Mouse (Mus musculus) Patski (cell line): Measurements from ENCODE around the gene Kirrel3. TPM values are rescaled to one million over a fixed set of nuclear protein-coding genes. Genes with fewer than 3 reads are reported as not detected.

Source experiments
- ATAC-seq: fragments of 100-300 bp; one replicate; pipeline ENCODE4 v1.8.0; 2021
- CTCF ChIA-PET: fragments of 350-600 bp; sonication (Branson Sonifier 250); formaldehyde crosslinking; loops from one replicate; lab custom pipeline; 2022; ENCODE audit warnings: inconsistent platforms; lab: Charles Lee
- POLR2A ChIA-PET: fragments of 350-600 bp; sonication (Branson Sonifier 250); formaldehyde crosslinking; loops from one replicate; lab custom pipeline; 2022; ENCODE audit warnings: antibody characterized with exemption, inconsistent platforms; lab: Charles Lee
- DNase-seq: peaks from one replicate; pipeline ENCODE4 v3.0.0-alpha.2; 2011; ENCODE audit warnings: low read depth, low spot score
- H3K27me3 ChIP-seq: fragments of 371-371 bp; one replicate; pipeline ENCODE4 v1.5.1; 2021
- CTCF ChIP-seq: fragments of 100-300 bp; IDR thresholded peaks from one replicate; pipeline ENCODE4 v1.5.1; 2021
- in situ Hi-C: fragments of 300-500 bp; cut with MboI; formaldehyde crosslinking; loops from 3 replicates; pipeline ENCODE4 v1.11.1; 2018; ENCODE audit warnings: low pct_unique_long_range_greater_than_20kb, mixed read lengths
- polyA plus RNA-seq: library from polyadenylated mRNA; unstranded; gene quantifications from one replicate; pipeline ENCODE4 v1.2.3, GENCODE M21; 2021

Kirrel3 gene
- polyA plus RNA-seq, 1 experiment from 2014 or later: 3.1 TPM

DNA sequence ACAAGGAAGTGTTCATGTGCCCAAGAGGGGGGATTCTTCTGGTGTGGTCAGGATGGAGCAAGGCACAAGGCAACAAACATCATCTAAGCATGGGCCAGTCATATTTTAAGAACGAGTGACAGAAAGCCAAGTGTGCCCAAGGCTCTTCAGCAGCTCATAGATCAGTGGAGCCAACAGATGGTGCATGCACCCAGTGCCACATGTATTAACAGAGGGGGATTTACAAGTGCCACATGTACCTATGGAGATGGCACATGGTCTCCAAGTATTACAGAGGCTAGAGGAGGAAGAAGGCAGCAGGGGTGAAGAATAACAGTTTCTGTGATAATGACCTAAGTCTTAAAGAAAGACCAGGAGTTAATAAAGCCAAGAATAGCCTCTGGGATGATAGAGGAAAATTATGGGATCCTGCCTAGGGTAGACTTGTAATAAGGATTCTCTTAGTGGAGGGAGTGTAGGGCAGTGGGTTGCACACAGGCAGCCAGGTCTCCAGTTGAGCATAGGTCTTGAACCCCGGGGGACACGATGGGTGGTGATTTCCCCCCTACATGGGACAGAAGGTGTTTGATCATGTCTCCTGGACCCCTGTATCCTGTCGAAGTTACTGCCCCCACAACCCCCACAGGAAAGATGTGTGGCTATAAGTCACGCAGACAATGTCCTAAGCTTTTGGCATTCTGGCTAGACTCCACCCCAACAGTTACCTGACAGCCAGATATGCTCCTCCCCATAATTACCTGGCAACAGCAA, 495.0 kb downstream of the Kirrel3 start:
- DNase-seq (no peak), ATAC-seq (no peak)
- in situ Hi-C loops: loop anchor here (5.0 kb wide), 1 partner anchor 37 kb away; no protein-coding TSS in a partner anchor
- ChIA-PET POLR2A (interaction anchor here (0.7 kb wide), 1 partner anchor 19 kb away, joined by 4 read pairs; no protein-coding TSS in a partner anchor), CTCF (interaction anchor here (1.7 kb wide), 1 partner anchor 38 kb away, joined by 7 read pairs; no protein-coding TSS in a partner anchor)
- TF ChIP-seq CTCF: no peak
- H3K27me3 ChIP-seq: no peaks in the 10 kb centered on the region

DNA sequence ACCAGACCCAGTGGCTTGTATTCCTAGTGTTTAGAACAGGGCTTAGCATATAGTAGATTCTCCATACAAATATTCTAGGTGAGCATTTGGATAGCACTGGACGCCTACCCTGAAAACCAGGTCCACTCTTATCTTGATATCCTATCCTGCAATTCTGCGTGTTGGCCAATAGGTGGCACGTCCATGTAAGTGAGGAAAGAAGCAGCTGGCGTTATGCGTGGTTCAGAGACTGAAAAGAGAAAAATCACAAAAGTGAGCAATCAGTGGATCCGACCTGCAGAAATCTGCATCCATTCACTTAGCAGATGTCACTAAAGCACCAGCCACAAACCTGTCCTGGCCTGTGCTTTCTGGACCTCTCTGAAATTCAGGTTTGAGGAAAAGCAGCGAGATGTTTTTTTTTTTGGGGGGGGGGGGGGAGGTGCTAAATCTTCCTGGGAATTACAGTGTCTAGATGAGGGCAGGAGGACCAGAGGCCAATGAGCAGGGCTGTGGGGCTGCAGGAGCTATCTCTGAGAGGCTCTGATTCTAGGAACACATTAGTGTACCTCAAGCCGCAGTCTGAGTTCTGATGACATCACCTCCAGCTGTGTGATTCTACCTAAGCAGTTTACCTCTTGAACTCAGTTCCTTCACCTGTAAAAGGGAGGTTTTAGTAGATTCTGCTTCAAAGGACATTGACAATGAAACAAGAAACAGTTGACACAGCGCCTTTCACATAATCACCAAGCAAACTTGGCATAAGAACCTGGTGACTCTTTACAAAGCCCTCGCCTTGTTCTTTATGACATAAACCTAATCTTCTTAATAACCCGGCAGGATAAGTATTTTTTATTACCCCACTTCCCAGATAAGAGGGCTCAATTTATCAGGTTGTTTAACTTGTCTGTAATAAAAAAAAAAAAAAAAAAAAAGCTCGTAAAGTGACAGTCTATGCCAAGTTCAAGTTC, 498.1 kb downstream of the Kirrel3 start:
- in situ Hi-C loops: loop anchor here (5.0 kb wide), 1 partner anchor 34 kb away; no protein-coding TSS in a partner anchor
- TF ChIP-seq CTCF: peak; percentile 84
- POLR2A ChIA-PET: interaction anchor here (0.6 to 0.9 kb wide), 3 partner anchors 32 to 768 kb away, joined by 3 to 4 read pairs (median 3); no protein-coding TSS in a partner anchor
- CTCF ChIA-PET: interaction anchor here (0.7 to 4.5 kb wide), 11 partner anchors 9 to 183 kb away, joined by 3 to 21 read pairs (median 6); no protein-coding TSS in a partner anchor
- DNase-seq (no peak), ATAC-seq (no peak)
- no peaks in the 10 kb centered on the region for H3K27me3 ChIP-seq

GRCm38 (mm10) chr9:34986156-34986555, 500.5 kb downstream of the Kirrel3 start:
- in situ Hi-C loops: no loop called here
- TF ChIP-seq CTCF: no peak
- CTCF ChIA-PET: no interaction called here
- H3K27me3 ChIP-seq: no peaks in the 10 kb centered on the region
- DNase-seq: peak; percentile 89
- POLR2A ChIA-PET: interaction anchor here (1.1 kb wide), 1 partner anchor 11 kb away, joined by 4 read pairs; no protein-coding TSS in a partner anchor
- ATAC-seq: peak; percentile 93

DNA sequence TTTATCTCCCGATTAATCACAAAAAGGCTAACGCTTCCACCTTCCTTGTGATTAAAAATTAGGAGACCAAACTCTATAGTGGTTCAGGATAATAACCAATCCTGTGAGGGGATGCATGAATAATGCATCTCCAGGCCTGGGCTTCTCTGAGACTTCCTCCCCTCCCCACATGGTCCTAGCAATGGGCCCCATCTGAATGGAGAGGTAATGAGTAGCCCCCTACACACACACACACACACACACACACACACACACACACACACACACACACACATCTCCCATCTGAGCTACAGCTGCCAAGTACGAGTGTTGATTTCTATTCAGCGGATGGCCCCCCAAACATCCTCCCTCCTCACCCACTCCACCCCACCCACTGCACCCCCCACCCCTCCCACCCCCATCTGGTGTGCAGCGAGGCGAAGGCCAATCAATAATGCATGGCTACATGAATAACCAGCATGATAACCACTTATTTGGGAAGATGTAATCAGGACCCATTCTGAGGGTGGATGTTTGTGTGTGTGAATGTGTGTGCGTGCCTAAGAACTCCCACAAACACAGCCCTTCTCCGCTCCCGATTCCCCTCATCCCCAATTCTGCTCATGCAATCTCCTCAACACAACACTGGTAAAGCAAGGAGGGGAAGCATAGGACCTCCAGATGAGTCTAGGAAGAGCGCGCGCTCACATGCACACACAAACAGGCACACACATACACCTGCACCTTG, 501.9 kb downstream of the Kirrel3 start:
- TF ChIP-seq CTCF: no peak
- H3K27me3 ChIP-seq: no peaks in the 10 kb centered on the region
- no peak for DNase-seq
- no peak for ATAC-seq
- in situ Hi-C loops: no loop called here
- POLR2A ChIA-PET: no interaction called here
- CTCF ChIA-PET: interaction anchor here (1.4 kb wide), 1 partner anchor 23 kb away, joined by 3 read pairs; no protein-coding TSS in a partner anchor

GRCm38 (mm10) chr9:34988683-34989082, 503.0 kb downstream of the Kirrel3 start:
- ChIA-PET POLR2A (no interaction called here), CTCF (interaction anchor here (1.4 to 1.5 kb wide), 2 partner anchors 22 to 31 kb away, joined by 3 to 5 read pairs; no protein-coding TSS in a partner anchor)
- DNase-seq (no peak), ATAC-seq (no peak)
- no peaks in the 10 kb centered on the region for H3K27me3 ChIP-seq
- no peak for TF ChIP-seq CTCF
- in situ Hi-C loops: no loop called here

DNA sequence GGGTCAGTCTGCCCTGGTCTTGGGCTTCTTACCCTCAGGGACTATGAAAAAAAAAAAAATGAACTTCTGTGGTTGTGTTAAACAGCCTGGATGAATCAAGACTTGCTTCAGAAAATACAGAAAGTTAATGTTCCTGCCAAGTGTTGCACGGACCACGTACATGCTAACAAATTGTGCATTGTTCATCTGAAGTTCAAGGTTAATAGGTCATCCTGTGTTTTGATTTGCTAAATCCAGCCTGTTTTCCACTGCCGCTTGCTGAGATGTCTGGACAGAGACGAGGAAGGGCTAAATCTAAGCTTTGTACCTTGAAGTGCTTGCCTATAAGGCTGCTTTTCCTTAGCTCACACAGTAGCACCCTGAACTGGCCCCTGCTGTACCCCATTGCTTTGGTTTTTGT, 506.5 kb downstream of the Kirrel3 start:
- ChIA-PET POLR2A (interaction anchor here (0.6 kb wide), 1 partner anchor 364 kb away, joined by 3 read pairs; no protein-coding TSS in a partner anchor), CTCF (interaction anchor here (0.9 kb wide), 1 partner anchor 8 kb away, joined by 4 read pairs; no protein-coding TSS in a partner anchor)
- ATAC-seq (no peak), DNase-seq (no peak)
- no peak for TF ChIP-seq CTCF
- in situ Hi-C loops: no loop called here
- H3K27me3 ChIP-seq: no peaks in the 10 kb centered on the region

- in situ Hi-C loops: no loop called here
- H3K27me3 ChIP-seq: no peaks in the 10 kb centered on the region
- POLR2A ChIA-PET: no interaction called here
- no peak for DNase-seq
- TF ChIP-seq CTCF: no peak
- CTCF ChIA-PET: interaction anchor here (1.0 to 1.5 kb wide), 3 partner anchors 10 to 38 kb away, joined by 3 to 7 read pairs (median 5); no protein-coding TSS in a partner anchor
- peak; percentile 32 for ATAC-seq
Measured at GRCm38 (mm10) chr9:34993467-34994211, 507.9 kb downstream of the Kirrel3 start.

DNA sequence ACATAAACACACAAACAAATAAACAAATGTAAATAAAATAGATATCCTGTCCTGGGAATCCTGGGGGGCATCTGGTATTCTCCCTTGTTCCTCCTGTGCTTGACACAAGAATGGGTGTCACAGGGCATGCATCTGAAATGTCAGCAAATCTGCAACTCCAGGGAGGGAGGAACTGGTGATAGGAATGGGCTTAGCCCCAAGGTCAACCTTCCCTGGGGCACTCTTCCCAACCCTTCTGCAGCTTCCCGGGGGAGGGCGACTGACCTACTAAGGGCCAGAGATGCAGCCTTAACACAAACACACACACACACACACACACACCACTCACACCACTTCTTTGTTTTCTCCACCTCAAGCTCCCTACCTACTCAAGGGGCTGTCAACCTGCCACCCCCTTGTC, 509.4 kb downstream of the Kirrel3 start:
- ChIA-PET CTCF (interaction anchor here (1.1 to 1.5 kb wide), 3 partner anchors 11 to 39 kb away, joined by 3 to 7 read pairs (median 4); no protein-coding TSS in a partner anchor), POLR2A (no interaction called here)
- ATAC-seq (no peak), DNase-seq (no peak)
- H3K27me3 ChIP-seq: no peaks in the 10 kb centered on the region
- TF ChIP-seq CTCF: no peak
- in situ Hi-C loops: no loop called here
